Mouse (Mus musculus): ENCODE measurements around the gene Ssbp1.

- TF ChIP-seq TAL1 (IDR thresholded peaks at IDR 0.05; ENCODE audit: low read length): no peak
- no peak for TF ChIP-seq GATA1 (IDR thresholded peaks at IDR 0.05; ENCODE audit: low read length)
Measured at GRCm38 (mm10) chr6:40436047-40436483, 35.1 kb upstream of the Ssbp1 start, which contains the start of gene E330009J07Rik.
